Mouse (Mus musculus) lung, postnatal 0 days (tissue): Measurements from ENCODE around the gene Dtx3. TPM values are rescaled to one million over a fixed set of nuclear protein-coding genes. Genes with fewer than 3 reads are reported as not detected.
A peak's percentile ranks its signal among the peaks of the same experiment; 100 is the strongest.
"Not testable (repeated sequence)": the region's sequence is repeated elsewhere in the genome, so short reads cannot be mapped to it uniquely, and the experiment has no call there.

Experiments
- ATAC-seq: fragments of 200-750 bp; cut with Nextera tagmentation; 2 replicates; pipeline ENCODE4 v1.8.0; 2017; ENCODE audit warnings: moderate library complexity
- DNase-seq: peaks from one replicate; pipeline ENCODE4 v3.0.0-alpha.2; 2016; ENCODE audit warnings: low spot score
- H3K27ac ChIP-seq: fragments of 300-500 bp; sonication (generic); 2 replicates; pipeline ENCODE4 v1.5.1; 2014; ENCODE audit warnings: antibody characterized with exemption, mild to moderate bottlenecking, low read length, mixed read lengths
- H3K27me3 ChIP-seq: fragments of 300-500 bp; sonication (generic); replicated peaks from 2 replicates; pipeline ENCODE4 v1.6.1; 2014; ENCODE audit warnings: low read length, mixed read lengths; ENCODE audit not compliant: insufficient read depth
- H3K36me3 ChIP-seq: fragments of 300-500 bp; sonication (generic); 2 replicates; pipeline ENCODE4 v1.6.1; 2014; ENCODE audit warnings: low read length, mixed read lengths; ENCODE audit not compliant: insufficient read depth
- H3K4me1 ChIP-seq: fragments of 300-500 bp; sonication (generic); 2 replicates; pipeline ENCODE4 v1.6.1; 2014; ENCODE audit warnings: antibody characterized with exemption, low read depth, low read length, mixed read lengths; ENCODE audit not compliant: insufficient read depth
- H3K4me2 ChIP-seq: fragments of 300-500 bp; sonication (generic); replicated peaks from 2 replicates; pipeline ENCODE4 v1.6.1; 2014; ENCODE audit warnings: low read depth, mild to moderate bottlenecking, low read length, moderate library complexity, mixed read lengths
- H3K4me3 ChIP-seq: fragments of 300-500 bp; sonication (generic); 2 replicates; pipeline ENCODE4 v1.5.1; 2014; ENCODE audit warnings: low read depth, low read length
- H3K9ac ChIP-seq: fragments of 300-500 bp; sonication (generic); replicated peaks from 2 replicates; pipeline ENCODE4 v1.6.1; 2014; ENCODE audit warnings: low read depth, mild to moderate bottlenecking
- H3K9me3 ChIP-seq: fragments of 300-500 bp; sonication (generic); 2 replicates; pipeline ENCODE4 v1.6.1; 2016; ENCODE audit warnings: low read length, mixed read lengths
- CTCF ChIP-seq: IDR thresholded peaks from 2 replicates; pipeline ENCODE4 v1.5.1; 2016; ENCODE audit warnings: antibody characterized with exemption, mild to moderate bottlenecking
- EP300 ChIP-seq: IDR thresholded peaks from 2 replicates; pipeline ENCODE4 v1.6.1; 2016; ENCODE audit warnings: antibody characterized with exemption, mild to moderate bottlenecking, control low read depth
- WGBS: fragments of 180-500 bp; shearing (Covaris S2); extraction: QIAGEN DNeasy Blood & Tissue Kit; methylation state at CpG from one replicate; pipeline ENCODE4 v1.1.7; 2014; 5-methylcytosine and 5-hydroxymethylcytosine counted together
- polyA plus RNA-seq: library from polyadenylated mRNA; unstranded; fragments of >200 nt; fragmentation: Nextera tagmentation; extraction: Ambion mirVana; gene quantifications from 2 replicates; pipeline ENCODE4 v1.2.1, GENCODE M21; 2015

Dtx3 gene
- polyA plus RNA-seq, 1 experiment from 2014 or later = 47.5 TPM

DNA sequence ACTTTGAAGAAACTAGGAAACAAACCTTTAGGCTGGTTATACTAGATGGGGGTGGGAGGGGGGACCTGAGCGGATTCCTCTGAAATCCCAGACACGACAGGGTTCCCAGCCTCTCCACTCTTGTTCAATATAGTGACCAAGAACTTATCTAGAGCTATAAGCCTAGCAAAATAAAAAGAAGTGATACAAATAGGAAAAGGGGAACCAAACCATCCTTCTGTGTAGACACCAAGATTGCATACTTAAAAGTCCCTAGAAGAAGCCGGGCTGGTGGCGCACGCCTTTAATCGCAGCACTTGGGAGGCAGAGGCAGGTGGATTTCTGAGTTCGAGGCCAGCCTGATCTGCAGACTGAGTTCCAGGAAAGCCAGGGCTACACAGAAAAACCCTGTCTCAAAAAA, 42.2 kb downstream of the Dtx3 start:
- Histone ChIP-seq H3K36me3 (no peaks in the 10 kb centered on the region), H3K27me3 (no peaks in the 10 kb centered on the region), H3K4me3 (no peak overlapping the region), H3K9me3 (no peaks in the 10 kb centered on the region), H3K4me2 (no peak overlapping the region), H3K4me1 (no peaks in the 10 kb centered on the region), H3K9ac (no peak overlapping the region), H3K27ac (no peak overlapping the region)
- WGBS = 91% methylated on average over 7 of the region's 7 CpGs
- ATAC-seq (no peak), DNase-seq (no peak)
- TF ChIP-seq EP300 (no peak), CTCF (no peak)

DNA sequence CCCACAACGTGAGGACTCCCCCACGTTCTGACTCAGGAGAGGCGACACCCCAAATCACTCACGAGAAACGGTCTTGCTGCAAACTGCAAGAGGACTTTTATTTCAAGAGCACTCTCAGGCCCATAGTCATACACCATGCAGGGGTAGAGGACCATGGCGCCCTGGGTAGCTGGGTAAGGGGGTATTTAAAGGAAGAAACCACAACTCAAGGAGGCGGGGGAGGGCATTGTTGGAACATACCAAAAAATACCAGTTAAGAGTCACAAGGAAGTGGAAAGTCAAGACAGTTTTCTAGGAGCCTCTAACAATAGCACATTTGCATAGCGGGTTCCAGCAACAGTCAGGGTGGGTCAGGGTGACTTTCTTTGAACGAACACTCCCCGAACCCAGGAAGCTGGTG, 43.0 kb downstream of the Dtx3 start:
- not testable (repeated sequence) for H3K27ac ChIP-seq, DNase-seq, H3K4me2 ChIP-seq, H3K4me3 ChIP-seq, ATAC-seq, H3K36me3 ChIP-seq, H3K9ac ChIP-seq, H3K4me1 ChIP-seq, H3K9me3 ChIP-seq, H3K27me3 ChIP-seq
- WGBS = 81% methylated on average over 10 of the region's 10 CpGs

DNA sequence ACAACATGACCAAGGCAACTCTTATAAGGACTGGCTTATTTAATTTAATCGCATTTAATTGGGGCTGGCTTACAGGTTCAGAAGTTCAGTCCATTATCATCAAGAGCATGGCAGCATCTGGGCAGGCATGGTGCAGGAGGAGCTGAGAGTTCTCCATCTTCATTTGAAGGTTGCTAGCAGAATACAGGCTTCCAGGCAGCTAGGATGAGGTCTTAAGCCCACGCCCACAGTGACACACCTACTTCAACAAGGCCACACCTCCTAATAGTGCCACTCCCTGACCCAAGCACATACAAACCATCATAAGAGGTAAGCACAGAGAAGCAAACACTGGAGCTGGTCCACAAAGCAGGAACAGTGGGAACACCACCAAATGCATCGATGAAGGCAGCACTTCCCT, 44.3 kb downstream of the Dtx3 start:
- not testable (repeated sequence) for H3K36me3 ChIP-seq, H3K4me3 ChIP-seq, DNase-seq, H3K4me2 ChIP-seq, H3K27me3 ChIP-seq, H3K27ac ChIP-seq, H3K9me3 ChIP-seq, H3K4me1 ChIP-seq, H3K9ac ChIP-seq, ATAC-seq
- 84% methylated on average over 3 of the region's 3 CpGs for whole genome bisulfite sequencing

DNA sequence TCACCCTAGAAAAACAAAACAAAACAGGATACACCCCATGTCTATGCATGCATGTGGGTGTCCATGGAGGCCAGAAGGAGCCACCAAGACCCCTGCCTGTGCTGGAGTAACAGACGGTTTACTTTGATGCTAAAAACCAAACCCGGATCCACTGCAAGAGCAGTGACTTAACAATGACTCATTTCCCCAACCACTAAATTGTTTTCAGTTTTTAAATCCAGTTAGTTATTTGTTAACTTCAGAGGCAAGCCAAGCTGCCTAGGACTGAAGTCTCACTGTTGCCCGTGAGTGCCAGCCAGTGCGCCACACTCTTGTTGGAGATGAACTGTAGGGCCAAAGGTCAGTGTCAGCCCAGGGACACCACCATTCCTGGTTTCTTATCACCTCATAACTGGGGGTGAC, 45.1 kb downstream of the Dtx3 start:
- ATAC-seq = no peak
- Histone ChIP-seq H3K4me3 (no peak overlapping the region), H3K4me2 (no peak overlapping the region), H3K9me3 (no peaks in the 10 kb centered on the region), H3K27ac (no peak overlapping the region), H3K36me3 (no peaks in the 10 kb centered on the region), H3K9ac (no peak overlapping the region), H3K4me1 (no peaks in the 10 kb centered on the region), H3K27me3 (no peaks in the 10 kb centered on the region)
- 70% methylated on average over 4 of the region's 4 CpGs for WGBS
- TF ChIP-seq CTCF (no peak), EP300 (no peak)
- DNase-seq = no peak

DNA sequence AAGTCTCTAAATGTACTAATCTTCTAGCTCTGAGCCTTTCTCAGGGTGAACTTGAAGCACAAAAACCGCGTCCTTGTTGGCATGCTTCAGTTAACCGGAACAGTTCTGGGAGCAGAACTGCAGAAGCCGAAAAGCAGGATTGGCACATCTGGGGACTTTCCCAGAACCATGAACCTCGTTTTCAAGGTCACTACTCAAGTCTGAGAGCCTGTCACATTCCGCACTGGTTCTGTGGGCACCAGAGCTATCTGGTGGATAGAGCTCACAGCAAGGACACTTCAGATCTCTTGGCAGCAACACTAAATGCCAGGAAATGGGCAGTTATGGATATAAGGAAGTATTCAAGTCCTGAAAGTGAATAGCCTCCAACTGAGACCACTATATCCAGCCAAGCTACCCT, 48.4 kb downstream of the Dtx3 start:
- no peak for TF ChIP-seq CTCF
- peak; percentile 28; the same call in 1 of the 2 replicates for TF ChIP-seq EP300
- H3K36me3 ChIP-seq = no peaks in the 10 kb centered on the region
- no peak overlapping the region for H3K9ac ChIP-seq
- ATAC-seq (peak; percentile 68), DNase-seq (peak; percentile 45)
- WGBS = 56% methylated on average over 6 of the region's 6 CpGs
- no peaks in the 10 kb centered on the region for H3K9me3 ChIP-seq
- no peak overlapping the region for H3K4me3 ChIP-seq
- H3K4me2 ChIP-seq = no peak overlapping the region
- H3K4me1 ChIP-seq = no peaks in the 10 kb centered on the region
- no peaks in the 10 kb centered on the region for H3K27me3 ChIP-seq
- H3K27ac ChIP-seq = no peak overlapping the region

DNA sequence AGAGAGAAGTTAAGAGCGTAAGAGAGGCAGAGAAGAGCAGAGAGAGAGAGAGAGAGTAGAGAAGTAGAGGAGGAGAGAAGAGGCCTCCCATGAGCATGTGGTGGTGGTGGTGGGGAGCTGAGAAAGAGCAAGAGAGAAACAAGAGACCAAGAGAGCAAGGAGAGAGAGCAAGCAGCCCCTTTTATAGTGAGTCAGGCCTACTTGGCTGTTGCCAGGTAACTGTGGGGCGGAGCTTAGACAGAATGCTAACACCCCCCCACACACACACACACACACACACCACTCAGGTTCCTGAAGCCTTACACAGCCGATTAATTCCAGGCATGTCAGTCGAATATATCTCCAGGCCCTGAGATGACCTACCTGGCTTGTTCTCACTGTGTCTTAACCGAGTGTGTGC, 50.2 kb downstream of the Dtx3 start:
- H3K27me3 ChIP-seq = no peaks in the 10 kb centered on the region
- H3K36me3 ChIP-seq = no peaks in the 10 kb centered on the region
- no peak overlapping the region for H3K4me2 ChIP-seq
- no peak overlapping the region for H3K27ac ChIP-seq
- no peak for DNase-seq
- WGBS = 58% methylated on average over 4 of the region's 5 CpGs
- no peaks in the 10 kb centered on the region for H3K4me1 ChIP-seq
- H3K4me3 ChIP-seq = no peak overlapping the region
- no peaks in the 10 kb centered on the region for H3K9me3 ChIP-seq
- ATAC-seq = peak; percentile 23; the same call in 1 of the 2 replicates
- no peak overlapping the region for H3K9ac ChIP-seq
- TF ChIP-seq EP300 (no peak), CTCF (no peak)

DNA sequence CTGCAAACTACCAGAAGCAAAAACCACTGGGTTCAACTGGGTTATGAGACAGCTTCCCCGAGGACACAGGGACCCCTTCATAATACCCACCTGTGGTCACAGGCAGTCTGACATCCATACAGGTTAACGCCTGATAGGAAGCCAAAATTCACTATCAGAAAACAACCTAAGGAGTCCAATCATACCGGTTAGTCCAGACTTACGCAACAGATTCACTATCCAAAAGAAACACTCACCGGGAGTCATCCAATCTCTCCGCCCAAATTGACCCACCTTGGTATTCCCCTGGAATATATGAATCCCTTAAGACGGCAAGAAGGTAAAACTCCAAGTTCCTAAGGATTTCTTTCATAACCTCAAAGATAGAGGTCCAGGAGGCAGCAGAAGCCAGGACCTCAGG, 51.0 kb downstream of the Dtx3 start:
- no peaks in the 10 kb centered on the region for H3K9me3 ChIP-seq
- TF ChIP-seq CTCF (no peak), EP300 (no peak)
- no peak overlapping the region for H3K4me2 ChIP-seq
- 72% methylated on average over 7 of the region's 7 CpGs for WGBS
- no peaks in the 10 kb centered on the region for H3K36me3 ChIP-seq
- no peaks in the 10 kb centered on the region for H3K4me1 ChIP-seq
- ATAC-seq (no peak), DNase-seq (no peak)
- H3K27me3 ChIP-seq = no peaks in the 10 kb centered on the region
- H3K27ac ChIP-seq = no peak overlapping the region
- H3K4me3 ChIP-seq = no peak overlapping the region
- H3K9ac ChIP-seq = no peak overlapping the region
